Mouse (Mus musculus) stomach, postnatal 0 days (tissue): ENCODE measurements around the gene Skida1.

ENCODE experiments used
- CTCF ChIP-seq: IDR thresholded peaks from 2 replicates; pipeline ENCODE4 v1.5.1; 2016; ENCODE audit warnings: antibody characterized with exemption, low read depth, mild to moderate bottlenecking, moderate library complexity
- EP300 ChIP-seq: optimal IDR thresholded peaks from 2 replicates; pipeline ENCODE3; 2016; ENCODE audit warnings: antibody characterized with exemption

DNA sequence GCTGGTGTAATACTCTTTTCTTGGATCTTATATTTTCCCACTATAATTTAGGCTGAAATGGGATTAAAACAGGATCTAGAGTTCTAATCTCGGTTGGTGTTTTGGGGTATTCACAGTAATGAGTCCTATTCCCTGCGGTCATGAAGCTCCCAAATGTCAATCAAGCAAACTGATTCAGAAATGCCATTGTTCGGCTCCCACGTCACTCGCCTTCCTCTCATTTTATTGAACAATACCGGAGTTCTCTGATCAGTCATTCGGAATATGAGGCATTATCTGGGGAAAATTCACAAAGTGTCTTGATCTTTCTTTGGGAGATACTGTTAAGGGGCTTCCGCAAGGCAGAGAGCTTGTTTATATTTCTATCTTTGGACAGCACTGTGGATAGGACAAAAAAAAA lies 18.3 kb downstream of the Skida1 start:
- TF ChIP-seq CTCF (no peak), EP300 (no peak)
